Mouse (Mus musculus) gastrocnemius, postnatal 36 days (tissue): ENCODE results near the gene Pole. TPM values are rescaled to one million over a fixed set of nuclear protein-coding genes. Genes with fewer than 3 reads are reported as not detected.

Experiments used
- DNase-seq, 2 experiments: peaks; one replicate each; pipeline ENCODE4 v3.0.0; 2022
- intact Hi-C: fragments of 180-260 bp; cut with DNase I; formaldehyde crosslinking; loops from one replicate; pipeline ENCODE4 v1.15.1; 2025
- total RNA-seq, 2 experiments: library from RNA; stranded (reverse); gene quantifications; 2 replicates each; pipeline ENCODE4 v1.2.3; 2021

Gene Pole
- total RNA-seq, 2 experiments from 2014 or later: 0.84 to 2.7 TPM

DNA sequence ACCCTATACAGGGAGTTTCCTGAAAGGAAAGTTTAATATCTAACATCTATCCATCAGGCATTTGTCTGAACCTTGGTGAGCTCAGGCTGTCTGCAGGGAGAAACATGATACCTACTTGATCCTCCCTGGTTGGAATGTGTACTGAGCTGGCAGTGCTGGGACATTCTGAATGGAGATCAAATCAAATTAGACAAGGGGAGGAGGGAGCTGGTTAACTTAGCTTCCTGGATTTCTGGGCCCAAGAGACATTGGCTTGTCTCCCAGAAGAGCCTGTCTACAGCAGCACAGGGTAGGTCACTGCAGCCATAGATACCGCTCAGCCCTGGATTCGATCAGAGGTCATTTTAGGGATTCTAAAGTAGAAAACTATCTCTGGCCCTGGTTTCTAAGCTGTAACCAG, 52.7 kb downstream of the Pole start:
- intact Hi-C loops: no loop called here
- no peak for DNase-seq

DNA sequence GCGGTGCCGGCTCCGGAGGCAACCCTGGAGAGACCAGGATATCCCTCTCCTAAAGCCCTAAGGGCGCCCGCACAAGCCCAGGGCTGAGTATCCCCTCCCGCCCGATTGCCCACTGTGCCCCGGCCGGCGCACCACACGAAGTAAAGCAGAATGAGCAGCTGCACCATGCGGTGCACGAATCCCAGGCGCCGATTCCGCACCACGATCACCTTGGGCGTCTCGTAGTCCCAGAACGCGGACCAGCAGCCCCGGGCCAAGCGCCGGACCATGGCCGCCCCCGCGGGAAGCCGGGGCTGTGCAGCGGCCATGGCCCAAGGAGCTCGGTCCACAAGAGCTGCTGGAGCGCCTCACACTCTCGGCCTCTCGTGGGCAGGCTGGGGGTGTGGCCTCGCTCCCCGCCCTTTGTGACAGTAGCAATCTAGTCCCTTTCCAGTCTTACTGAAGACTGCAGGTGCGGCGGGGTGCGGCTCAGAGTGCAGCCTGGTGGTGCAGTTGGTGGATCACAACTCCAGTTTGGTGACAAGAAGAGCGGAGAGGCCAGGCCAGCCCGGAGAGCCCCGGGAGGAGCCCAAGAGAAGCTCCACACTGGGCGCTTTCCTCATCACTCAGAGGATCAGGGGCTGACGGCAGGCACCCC, 56.7 kb downstream of the Pole start, which contains the start of gene P2rx2:
Gene P2rx2, minus strand, starts transcription at position 565 of the 637 bp plus-strand sequence.
- DNase-seq: peak in 1 of 2 experiments; percentile 28
- intact Hi-C loops: no loop called here

DNA sequence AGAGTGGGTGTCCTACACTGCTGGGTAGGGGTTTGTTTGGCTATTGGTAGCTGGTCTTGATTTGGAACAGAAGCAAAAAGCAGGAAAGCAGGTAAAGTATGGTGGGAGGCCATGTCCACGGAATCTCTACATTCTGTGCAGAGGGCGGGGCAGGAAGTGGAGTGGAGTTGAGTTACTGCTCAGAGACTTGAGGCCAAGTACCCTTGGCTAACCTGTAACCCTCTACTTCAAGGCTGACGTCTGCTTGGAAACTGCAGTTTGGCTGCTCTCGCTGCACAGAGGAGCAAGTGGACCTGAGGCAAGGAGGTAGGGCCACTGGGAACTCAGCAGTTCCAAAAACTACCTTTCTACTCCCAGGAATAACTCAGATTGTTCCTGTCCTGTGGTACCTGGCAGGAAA, 58.4 kb downstream of the Pole start, which contains the start of gene Lrcol1:
Gene Lrcol1, plus strand, starts transcription at position 207 of the 400 bp plus-strand sequence.
- intact Hi-C loops: no loop called here
- no peak for DNase-seq

DNA sequence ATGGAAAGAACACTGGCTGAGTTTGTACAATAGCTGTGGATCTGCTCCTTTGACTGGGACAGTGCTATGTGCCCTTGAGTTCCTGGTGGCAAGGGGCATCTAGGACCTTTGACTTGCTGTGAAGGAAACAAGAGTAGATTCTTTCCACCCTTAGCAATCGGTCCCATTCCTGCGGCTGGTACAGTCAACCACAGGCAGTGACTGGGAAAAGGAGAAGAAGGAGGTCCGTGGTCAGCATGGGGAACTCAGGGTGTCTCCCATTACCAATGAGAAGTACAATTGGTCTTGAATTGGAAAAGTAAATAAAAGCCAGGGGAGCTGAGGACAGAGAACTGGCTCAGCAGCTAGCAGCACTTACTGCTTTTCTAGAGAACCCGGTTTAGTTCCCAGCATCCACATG, 59.4 kb downstream of the Pole start:
- intact Hi-C loops: no loop called here
- DNase-seq: no peak

DNA sequence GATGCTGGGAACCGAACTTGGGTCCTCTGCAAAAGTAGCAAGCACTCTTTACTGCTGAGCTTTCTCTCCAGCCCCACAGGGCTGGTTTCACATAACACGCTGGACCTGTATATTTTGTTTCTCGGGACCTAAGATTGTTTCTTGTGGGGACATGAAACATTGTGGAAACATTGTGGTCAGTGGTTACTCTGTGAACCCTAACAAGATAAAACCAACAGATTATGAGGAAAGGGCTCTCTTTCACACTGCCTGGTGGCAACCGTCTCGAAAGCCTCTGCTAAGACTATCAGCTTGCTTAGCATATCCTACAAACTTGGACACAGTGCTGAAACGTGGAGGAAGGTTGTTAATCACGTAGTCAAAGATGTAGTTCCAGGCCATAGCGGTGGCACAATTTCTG, 60.9 kb downstream of the Pole start:
- intact Hi-C loops: no loop called here
- no peak for DNase-seq

DNA sequence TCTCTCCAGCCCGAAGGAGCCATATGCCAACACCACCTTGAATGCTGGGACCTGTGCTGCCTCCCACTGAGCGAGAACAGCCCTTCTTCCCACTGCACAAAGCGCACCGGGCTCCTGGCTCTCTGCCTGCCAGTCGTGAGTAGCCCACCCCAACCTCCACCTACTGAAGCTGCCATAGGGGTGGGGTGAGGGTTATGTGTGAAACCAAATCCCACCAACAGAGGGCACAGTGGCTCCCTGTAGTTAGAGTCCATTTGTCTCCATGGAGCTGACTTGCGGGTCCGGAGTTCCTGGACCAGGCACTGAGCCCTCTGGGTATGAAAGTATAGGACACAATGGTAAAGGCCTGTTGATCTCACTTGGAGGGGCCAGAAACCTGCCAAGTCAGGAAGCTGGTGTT, 68.6 kb downstream of the Pole start:
- no peak for DNase-seq
- intact Hi-C loops: loop anchor here (2.0 kb wide), 1 partner anchor 76 kb away; no protein-coding TSS in a partner anchor

DNA sequence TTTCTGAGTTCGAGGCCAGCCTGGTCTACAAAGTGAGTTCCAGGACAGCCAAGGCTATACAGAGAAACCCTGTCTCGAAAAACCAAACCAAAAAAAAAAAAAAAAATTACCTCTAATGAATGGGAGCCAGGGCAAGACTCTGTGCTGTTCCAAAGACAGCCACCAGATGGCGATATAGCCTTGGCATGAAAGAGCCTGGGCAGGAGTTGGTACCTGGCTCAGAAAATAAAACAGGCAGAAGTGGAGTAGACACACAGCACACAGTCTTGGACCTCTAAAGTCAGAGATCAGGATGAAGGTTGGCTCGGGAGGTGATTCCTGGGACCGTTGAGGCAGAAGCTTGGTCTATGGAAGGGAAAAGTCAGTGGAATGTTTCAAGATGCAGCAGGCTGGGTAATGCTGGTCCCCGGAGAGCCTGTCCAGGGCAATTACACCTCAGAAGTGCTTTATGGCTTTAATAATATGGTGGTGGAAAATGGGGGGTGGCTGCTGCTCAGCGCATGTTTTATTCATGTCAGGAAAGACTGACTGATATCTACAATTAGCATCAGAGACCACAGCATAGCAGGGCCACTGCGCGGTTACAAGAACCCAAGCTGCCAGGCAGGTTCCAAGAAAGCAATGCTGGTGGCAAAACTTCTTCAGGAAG, 71.5 kb downstream of the Pole start:
- DNase-seq: peak; percentile 56 to 71
- intact Hi-C loops: loop anchor here (2.0 kb wide), 1 partner anchor 279 kb away; no protein-coding TSS in a partner anchor

DNA sequence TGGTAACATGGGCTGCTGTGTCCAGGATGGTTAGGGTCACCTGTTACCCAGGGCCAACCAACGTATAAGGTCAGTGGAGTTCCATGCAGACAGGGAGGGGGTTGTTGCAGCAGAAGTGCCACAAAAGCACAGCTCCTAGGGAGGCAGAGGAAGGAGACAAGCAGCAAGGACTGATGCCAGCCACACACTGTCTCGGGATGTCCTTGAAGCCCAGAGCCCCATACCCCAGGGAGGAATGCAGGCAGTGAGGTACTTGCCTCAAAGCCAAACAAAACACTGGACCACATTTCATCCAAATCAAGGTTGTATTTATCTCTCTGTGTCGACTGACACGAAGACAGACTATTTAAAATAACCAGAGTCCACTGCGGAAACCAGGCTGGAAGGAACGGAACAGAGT, 75.4 kb downstream of the Pole start:
- intact Hi-C loops: no loop called here
- no peak for DNase-seq

DNA sequence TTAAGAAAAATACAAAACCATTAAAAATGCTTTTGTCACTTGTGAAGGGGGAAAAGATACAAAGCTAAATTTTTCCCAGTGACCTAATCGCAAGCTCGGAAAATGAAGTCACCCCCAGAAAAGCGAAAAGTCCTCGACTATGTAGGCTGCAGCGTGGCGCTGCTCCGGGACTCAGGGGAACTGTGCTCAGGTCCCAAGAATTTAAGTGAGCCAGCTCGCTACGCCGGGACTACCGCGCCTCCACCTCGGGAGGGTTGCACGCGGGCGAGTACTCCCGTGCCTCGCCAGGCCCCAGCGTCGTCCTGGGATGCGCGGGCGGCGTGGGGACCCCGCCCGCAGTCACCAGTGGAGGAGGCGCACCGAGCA, 76.7 kb downstream of the Pole start:
- DNase-seq: no peak
- intact Hi-C loops: no loop called here

DNA sequence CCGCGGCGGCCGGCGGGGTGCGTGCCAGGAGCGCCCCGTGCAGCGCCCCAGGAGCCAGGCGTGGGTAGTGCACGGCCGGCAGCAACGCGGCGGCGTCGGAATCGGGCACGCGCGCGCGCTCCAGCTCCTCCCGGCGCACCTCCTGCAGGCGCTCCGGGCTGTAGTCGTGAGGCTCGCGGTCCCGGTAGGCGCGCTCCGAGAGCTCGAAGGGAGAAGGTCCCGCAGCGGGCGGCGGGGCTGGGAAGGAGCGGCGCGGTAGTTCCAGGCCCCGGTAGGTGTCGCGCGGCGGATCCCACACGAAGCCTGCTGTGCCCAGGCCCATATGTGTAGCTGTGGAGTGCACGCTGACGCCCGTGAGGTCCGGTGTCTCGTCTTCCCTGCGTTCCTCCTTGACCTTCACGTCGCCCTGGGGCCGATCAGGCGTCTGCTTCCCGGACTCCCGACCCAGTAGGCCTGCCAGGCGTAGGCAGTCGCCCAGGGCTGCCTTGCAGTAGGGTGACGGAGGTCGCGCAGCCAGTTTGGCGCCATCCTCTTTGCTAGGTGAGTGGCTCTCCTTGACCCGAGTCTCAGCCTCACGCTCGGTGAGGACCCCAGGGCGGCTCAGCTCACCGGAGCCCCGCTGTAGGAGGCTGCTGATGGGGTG, 77.2 kb downstream of the Pole start:
- DNase-seq: peak; percentile 66 to 70
- intact Hi-C loops: no loop called here

DNA sequence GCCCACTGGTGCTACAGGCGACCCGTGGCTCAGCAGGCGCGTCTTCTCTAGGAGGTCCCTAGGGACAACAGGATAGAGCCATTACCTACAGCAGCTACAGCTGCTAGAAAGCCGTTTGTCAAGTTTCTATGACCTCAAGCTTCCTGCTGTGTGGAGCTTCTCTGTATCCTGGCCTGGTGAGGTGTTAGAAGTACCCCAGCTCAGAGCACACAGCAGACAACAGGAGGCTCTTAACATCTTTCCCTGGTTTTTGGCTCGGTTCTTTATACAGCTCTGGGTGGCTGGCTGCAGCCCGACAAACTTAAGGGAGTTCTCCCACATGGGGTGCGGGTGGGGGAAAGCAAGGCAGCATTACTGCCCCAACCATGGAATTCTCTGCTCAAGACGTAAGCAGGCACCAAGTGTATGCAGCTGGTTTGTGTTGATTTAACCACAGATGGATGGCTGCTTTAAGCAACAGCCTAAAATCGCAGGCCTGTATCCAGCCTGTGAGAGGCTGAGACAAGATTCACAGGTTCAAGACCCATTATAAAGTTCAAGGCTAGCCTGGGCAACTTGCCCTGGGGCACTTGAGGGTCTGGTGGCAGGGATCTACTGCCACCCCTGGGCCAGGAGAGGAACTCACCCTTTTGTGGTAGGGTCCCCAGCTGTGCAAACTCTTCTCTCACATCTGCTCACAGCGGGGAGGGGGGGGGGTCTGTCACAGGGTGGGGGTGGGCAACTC, 77.9 kb downstream of the Pole start:
- no peak for DNase-seq
- intact Hi-C loops: no loop called here

DNA sequence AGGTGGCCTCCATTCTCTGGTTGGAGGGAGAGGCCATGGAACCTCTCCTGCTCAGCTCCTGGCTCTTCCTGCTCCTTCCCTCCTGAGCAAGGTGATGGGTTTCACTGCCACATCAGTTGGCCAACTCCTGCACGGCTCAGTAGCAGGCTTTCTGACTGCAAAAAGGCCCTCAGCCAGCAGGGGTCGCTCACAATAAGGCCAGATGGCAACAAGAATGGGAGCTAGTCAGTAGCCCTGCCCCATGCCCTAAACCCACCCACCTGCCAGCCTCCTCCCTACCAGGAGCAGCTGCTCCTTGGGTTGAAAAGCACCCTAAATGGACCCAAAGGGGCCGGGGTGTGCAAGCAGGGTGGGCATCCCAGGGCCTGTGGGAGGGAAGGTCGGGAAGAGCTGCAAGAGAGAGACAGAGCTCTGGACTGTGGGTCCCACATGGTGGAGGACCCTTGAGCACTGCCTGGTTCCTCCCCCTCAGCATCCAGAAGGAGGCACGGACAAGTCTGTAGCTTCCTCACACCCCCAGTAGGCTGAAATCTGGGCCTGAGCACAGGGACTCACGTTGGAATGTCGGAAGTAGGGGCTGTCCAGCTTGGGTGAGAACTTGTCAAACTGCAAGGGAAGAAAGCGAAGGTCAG, 90.8 kb downstream of the Pole start:
- DNase-seq: peak; percentile 56 to 66
- intact Hi-C loops: loop anchor here (2.0 kb wide), 1 partner anchor 52 kb away; no protein-coding TSS in a partner anchor

DNA sequence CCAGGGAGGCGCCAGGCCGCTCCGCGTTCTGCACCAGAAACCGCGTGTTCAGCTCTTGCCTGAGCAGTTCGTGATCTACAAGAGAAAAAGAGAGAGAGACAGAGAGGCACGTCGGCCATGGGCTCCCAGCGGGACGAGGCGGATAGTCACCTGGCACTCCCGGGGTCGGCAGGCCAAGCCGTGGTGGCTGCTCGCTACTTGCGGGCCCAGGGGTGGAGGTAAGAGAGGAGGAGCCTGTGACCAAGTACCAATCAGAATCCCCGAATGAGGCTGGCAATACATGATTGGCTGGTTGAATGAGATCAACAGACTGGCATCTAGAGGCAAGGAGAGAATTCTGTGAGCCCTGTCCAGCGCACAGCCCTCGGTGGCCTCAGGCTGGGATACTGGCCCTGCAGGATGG, 92.1 kb downstream of the Pole start:
- DNase-seq: no peak
- intact Hi-C loops: no loop called here

DNA sequence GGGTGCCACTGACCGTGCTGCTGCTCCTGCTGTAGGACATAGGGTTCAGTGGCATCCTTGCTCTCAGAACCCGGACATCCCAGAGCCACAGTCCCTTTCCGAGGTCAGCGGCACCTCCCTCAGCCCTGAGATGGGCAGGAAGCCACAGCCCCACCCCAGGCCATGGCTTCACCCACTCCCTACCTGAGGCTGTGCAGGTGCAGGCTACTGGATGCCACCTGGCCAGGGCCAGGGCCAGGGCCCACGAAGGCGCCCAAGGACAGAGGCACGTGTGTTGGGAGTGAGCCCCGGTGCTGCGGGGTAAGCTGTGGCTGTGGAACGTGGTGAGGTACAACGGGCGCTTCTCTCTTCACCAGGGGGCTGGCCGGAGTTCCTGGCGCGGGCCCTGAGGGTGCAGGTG, 93.0 kb downstream of the Pole start:
- intact Hi-C loops: no loop called here
- no peak for DNase-seq

DNA sequence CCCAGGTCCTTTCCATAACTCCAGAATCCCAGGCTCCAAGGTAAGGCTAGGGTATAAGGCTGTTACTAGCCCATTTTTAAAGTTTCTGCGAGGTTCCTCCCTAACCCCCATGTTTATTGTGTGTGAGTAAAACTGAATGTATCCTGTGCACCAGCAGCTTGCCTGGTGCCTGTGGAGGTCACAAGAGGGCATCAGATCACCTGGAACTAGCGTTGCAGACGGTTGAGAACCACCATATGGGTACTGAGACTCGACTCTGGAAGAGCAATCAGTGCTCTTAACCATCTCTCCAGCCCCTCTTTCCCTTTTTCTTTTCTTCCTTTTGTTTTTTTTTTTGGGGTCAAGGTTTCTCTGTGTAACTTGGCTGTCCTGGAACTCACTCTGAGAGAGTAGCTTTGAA, 93.7 kb downstream of the Pole start:
- intact Hi-C loops: no loop called here
- DNase-seq: no peak

DNA sequence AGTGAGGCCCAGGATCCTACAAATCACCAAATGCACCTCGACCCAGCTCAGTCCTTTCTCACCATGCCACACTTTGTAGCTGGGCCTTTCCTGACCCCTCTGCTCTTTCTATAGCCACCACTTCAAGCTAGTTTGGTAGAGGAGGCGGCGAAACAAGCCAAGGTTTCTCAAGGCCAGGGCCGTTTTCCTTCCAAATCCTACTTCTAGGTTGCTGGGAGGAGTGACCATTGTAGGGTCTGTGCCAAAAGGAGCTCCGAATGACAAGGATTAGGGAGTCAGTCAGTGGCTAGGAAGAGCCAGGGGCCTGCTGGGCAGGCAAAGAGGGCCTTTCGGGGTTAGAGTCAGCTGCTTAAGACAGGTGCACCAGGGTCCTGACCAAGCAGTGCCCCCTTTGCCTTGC, 98.4 kb downstream of the Pole start:
- intact Hi-C loops: loop anchor here (2.0 kb wide), 1 partner anchor 44 kb away; no protein-coding TSS in a partner anchor

DNA sequence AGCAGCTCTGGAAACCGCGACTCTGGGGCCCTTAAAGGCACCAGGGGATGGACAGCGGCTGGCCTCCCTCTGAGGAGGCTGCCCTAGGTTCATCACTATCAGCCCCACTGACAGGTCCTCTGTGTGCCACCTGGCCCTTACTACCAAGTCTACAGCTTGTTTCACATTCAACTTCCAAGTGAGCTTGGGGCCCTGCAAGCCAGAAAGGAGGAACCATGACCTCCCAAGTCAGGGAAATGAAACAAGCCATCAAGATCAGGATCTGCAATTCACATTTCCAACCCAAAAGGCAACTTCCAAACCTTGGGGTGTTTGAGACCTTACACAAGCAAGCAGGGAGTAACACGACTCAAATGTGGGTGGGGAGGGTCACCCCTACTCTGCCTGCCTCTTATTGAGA, 99.2 kb downstream of the Pole start:
- intact Hi-C loops: loop anchor here (2.0 kb wide), 1 partner anchor 44 kb away; no protein-coding TSS in a partner anchor
- no peak for DNase-seq

More for the DNA sequence above, 98.4 kb downstream of the Pole start:
- DNase-seq: no peak

DNA sequence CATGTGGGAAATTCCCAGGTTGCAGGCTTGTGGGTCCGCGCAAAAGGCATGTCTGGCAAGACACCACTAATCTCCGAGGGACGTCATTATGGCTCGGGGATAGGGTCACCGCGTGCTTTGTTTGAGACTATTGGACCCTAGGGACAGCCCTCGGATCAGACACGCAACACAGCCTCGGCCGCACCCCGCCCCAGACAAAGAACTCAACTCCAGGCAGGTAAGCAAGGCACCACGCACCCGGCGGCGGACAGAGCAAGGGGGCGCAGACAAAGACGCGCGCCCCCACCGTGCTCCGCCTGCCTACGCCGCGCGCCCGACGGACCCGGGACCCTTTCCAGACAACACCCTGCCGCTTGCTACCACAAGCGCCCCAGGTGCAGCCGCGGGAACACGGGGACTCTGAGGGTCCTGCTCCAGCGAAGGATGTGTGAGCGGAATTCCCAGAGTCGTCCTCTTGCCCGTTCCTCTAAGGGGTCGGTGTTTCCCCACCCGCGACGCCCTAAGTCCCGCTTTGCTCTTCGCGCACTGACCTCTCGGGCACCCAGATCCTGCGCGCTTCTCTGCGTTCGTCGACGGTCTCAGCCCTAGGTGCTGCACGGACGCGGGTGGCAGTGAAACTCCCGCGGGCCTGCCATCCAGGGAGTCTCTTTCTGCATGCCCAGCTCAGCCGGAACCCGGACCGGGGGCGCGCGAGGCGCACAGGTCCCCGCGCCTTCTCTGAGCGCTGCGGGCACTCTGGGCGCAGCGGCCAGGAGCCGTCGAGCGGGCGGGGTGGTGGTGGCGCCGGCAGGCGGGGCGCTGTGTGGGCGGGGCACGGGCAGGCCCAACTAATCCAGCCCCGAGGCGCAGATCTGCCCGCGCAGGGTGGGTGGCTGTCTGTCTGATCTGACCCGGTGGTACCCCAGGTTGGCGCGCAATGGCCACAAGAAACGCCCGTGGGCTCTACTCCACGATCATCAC, 100.5 kb downstream of the Pole start:
- intact Hi-C loops: no loop called here
- peak; percentile 29 to 49 for DNase-seq
